ENCODE assay signal across 9 mouse cellular contexts in the genomic region with DNA sequence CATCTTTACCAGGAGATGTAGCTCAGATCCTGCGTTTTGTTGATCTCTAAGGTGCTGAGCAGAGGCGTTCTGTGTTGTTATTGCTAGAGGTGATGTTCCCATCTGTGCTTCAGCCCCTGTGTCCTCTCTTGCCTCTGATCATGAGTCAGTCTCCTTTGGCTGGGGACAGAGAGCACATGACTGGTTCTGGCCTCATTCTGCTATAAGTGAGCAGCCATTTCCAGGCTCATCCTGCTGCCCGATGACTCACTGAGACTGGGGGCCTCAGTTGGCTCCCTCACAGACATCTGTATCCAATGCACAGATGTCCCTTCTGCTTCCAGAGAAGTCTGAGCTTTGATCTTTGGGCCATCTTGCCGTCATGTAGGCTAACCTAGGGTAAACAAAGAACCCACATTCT.
DNase-seq lines count a peak whose midpoint lies in the region; TF ChIP-seq lines count a peak whose summit lies in the region.
"Had no signal": no experiment of that assay in that cellular context is flagged by ENCODE, and none has a peak within 500 bp of the region (broad histone marks: within the 10 kb centered on the region; RNA-seq: fewer than 3 reads in every experiment).

No protein-coding gene starts in this region.

- peak overlapping the region; percentile 43 for H3K27ac ChIP-seq in bone marrow macrophage, adult 2 months (ENCODE audit: insufficient read depth, low read depth, low read length)
- H3K27ac ChIP-seq: liver, embryonic 15.5 days had no signal

- no peak for TF ChIP-seq CTCF in bone marrow macrophage, adult 2 months (IDR thresholded peaks at IDR 0.05; ENCODE audit: low read depth, low read length)

- intact Hi-C loops in left cerebral cortex, postnatal 4 days (cut with DNase I) = loop anchor here (10.0 kb wide), 2 partner anchors 308 to 448 kb away; no protein-coding TSS in a partner anchor
- intact Hi-C loops in heart, postnatal 14 days (cut with DNase I) = no loop called here

- TF ChIP-seq POLR2A in bone marrow macrophage, adult 2 months (IDR thresholded peaks at IDR 0.05; ENCODE audit: borderline replicate concordance, low read depth, low read length) = no peak

- peaks cover 15% of the 10 kb centered on the region for H3K4me1 ChIP-seq in bone marrow macrophage, adult 2 months (ENCODE audit: control insufficient read depth, insufficient read depth, low read length)
- H3K4me1 ChIP-seq: liver, embryonic 15.5 days had no signal

- peak; percentile 30 to 37 for DNase-seq in left cerebral cortex, adult 18-20 months (ENCODE audit: low spot score in 2 of 2)
- DNase-seq in left cerebral cortex, postnatal 4 days = no peak
- DNase-seq in MN1 (ENCODE audit: low spot score) = peak; percentile 21
- peak; percentile 17 to 27 for DNase-seq in heart, postnatal 14 days
- DNase-seq in T-cell, adult 2 months (ENCODE audit: low spot score) = no peak
- DNase-seq in cerebellum, adult 9-10 months = no peak
- DNase-seq: thymus, postnatal 36 days had no signal

- H3K4me3 ChIP-seq in bone marrow macrophage, adult 2 months (ENCODE audit: insufficient read depth, low read length) = no peak overlapping the region
- H3K4me3 ChIP-seq: liver, embryonic 15.5 days had no signal

Comparison
In these comparisons a context has a peak if more than half of its experiments do, and no peak if none do; other contexts are left out.
1. DNase-seq: peak in left cerebral cortex, adult 18-20 months (2 of 2), MN1 (single experiment) and heart, postnatal 14 days (2 of 2); none in left cerebral cortex, postnatal 4 days (single experiment), T-cell, adult 2 months (single experiment) and cerebellum, adult 9-10 months (single experiment).